Mouse (Mus musculus) MEL (cell line): ENCODE results near the gene Safb.

Experiments used
- BHLHE40 ChIP-seq: IDR thresholded peaks from 2 replicates; pipeline ENCODE4 v1.6.1; 2012; ENCODE audit warnings: low read depth, mild to moderate bottlenecking, inconsistent platforms, low read length, improper control_type of control experiment, borderline replicate concordance
- CTCF ChIP-seq, 3 experiments: IDR thresholded peaks in 2 of 3; conservative IDR thresholded peaks in 1 of 3; 2 replicates each; pipeline ENCODE4 v1.5.1; 2011 to 2012; ENCODE audit warnings: low read length in 3 of 3, low read depth in 2 of 3, mild to moderate bottlenecking in 2 of 3, improper control_type of control experiment in 1 of 3, inconsistent platforms in 1 of 3, mixed read lengths in 1 of 3, moderate library complexity in 1 of 3; ENCODE audit not compliant: control insufficient read depth in 1 of 3, insufficient read depth in 1 of 3, poor library complexity in 1 of 3, severe bottlenecking in 1 of 3
- GABPA ChIP-seq: IDR thresholded peaks from 2 replicates; pipeline ENCODE4 v1.6.1; 2012; ENCODE audit warnings: low read depth, mild to moderate bottlenecking, inconsistent platforms, low read length, improper control_type of control experiment, moderate library complexity
- GATA1 ChIP-seq: IDR thresholded peaks from 2 replicates; pipeline ENCODE4 v1.6.1; 2011; ENCODE audit warnings: low read depth, low read length, improper control_type of control experiment
- KAT2A ChIP-seq: conservative IDR thresholded peaks from 2 replicates; pipeline ENCODE4 v1.6.1; 2012; ENCODE audit warnings: low read depth, low read length, improper control_type of control experiment, inconsistent platforms
- MXI1 ChIP-seq: IDR thresholded peaks from 2 replicates; pipeline ENCODE4 v1.6.1; 2011; ENCODE audit warnings: mild to moderate bottlenecking, low read depth, low read length, improper control_type of control experiment
- MYC ChIP-seq: IDR thresholded peaks from 2 replicates; pipeline ENCODE4 v1.6.1; 2011; ENCODE audit warnings: low read depth, mild to moderate bottlenecking, low read length, improper control_type of control experiment, moderate library complexity
- POLR2A ChIP-seq, 2 experiments: IDR thresholded peaks; 2 replicates each; pipeline ENCODE4 v1.6.1; 2011 to 2012; ENCODE audit warnings: low read length in 2 of 2, mild to moderate bottlenecking in 2 of 2, control low read depth in 1 of 2, improper control_type of control experiment in 1 of 2, low read depth in 1 of 2, moderate library complexity in 1 of 2; ENCODE audit not compliant: control insufficient read depth in 1 of 2, insufficient read depth in 1 of 2, poor library complexity in 1 of 2
- RCOR1 ChIP-seq: IDR thresholded peaks from 2 replicates; pipeline ENCODE4 v1.6.1; 2012; ENCODE audit warnings: low read depth, mild to moderate bottlenecking, inconsistent platforms, low read length, improper control_type of control experiment
- TCF12 ChIP-seq: IDR thresholded peaks from 2 replicates; pipeline ENCODE4 v1.6.1; 2014; ENCODE audit warnings: low read depth, mild to moderate bottlenecking, inconsistent platforms, low read length, improper control_type of control experiment, moderate library complexity
- ZKSCAN1 ChIP-seq: IDR thresholded peaks from 2 replicates; pipeline ENCODE4 v1.6.1; 2012; ENCODE audit warnings: low read depth, mild to moderate bottlenecking, inconsistent platforms, low read length, improper control_type of control experiment, moderate library complexity

- TF ChIP-seq POLR2A (IDR thresholded peaks at IDR 0.05; ENCODE audit: control insufficient read depth in 1 of 2, insufficient read depth in 1 of 2, low read depth in 1 of 2, low read length in 2 of 2, poor library complexity in 1 of 2) (no peak), CTCF (IDR thresholded peaks at IDR 0.05 in 2 of 3, conservative IDR thresholded peaks at IDR 0.05 in 1 of 3; ENCODE audit: control insufficient read depth in 1 of 3, insufficient read depth in 1 of 3, low read depth in 2 of 3, low read length in 3 of 3, poor library complexity in 1 of 3, severe bottlenecking in 1 of 3) (no peak), BHLHE40 (no peak), MYC (no peak), GABPA (no peak), MXI1 (no peak), GATA1 (no peak), RCOR1 (no peak), TCF12 (no peak), ZKSCAN1 (no peak), KAT2A (no peak)
These were observed 20.8 kb downstream of the Safb start for GRCm38 (mm10) chr17:56605431-56605830.
